Mouse (Mus musculus) bone marrow, adult 2 months (tissue): ENCODE data around the gene Zfp28. TPM values are rescaled to one million over a fixed set of nuclear protein-coding genes. Genes with fewer than 3 reads are reported as not detected.
A peak's percentile ranks its signal among the peaks of the same experiment; 100 is the strongest.
"Not testable (repeated sequence)": the region's sequence is repeated elsewhere in the genome, so short reads cannot be mapped to it uniquely, and the experiment has no call there.

Experiments
- H3K27ac ChIP-seq: fragments of 200-500 bp; 2 replicates; pipeline ENCODE4 v1.5.1; 2012; ENCODE audit warnings: low read depth, mild to moderate bottlenecking, control low read depth, inconsistent platforms, low read length; ENCODE audit not compliant: control insufficient read depth, poor library complexity, insufficient read depth
- H3K4me1 ChIP-seq: fragments of 200-500 bp; 2 replicates; pipeline ENCODE4 v1.6.1; 2011; ENCODE audit warnings: low read length; ENCODE audit not compliant: control insufficient read depth, insufficient read depth
- H3K4me3 ChIP-seq: fragments of 200-500 bp; replicated peaks from 2 replicates; pipeline ENCODE3; 2011; ENCODE audit warnings: mild to moderate bottlenecking, low read depth, low read length, control low read depth; ENCODE audit not compliant: control insufficient read depth
- CTCF ChIP-seq: fragments of 200-500 bp; IDR thresholded peaks from 2 replicates; pipeline ENCODE4 v1.5.1; 2011; ENCODE audit warnings: low read length, control low read depth; ENCODE audit not compliant: control insufficient read depth, insufficient read depth
- POLR2A ChIP-seq: fragments of 200-500 bp; IDR thresholded peaks from 2 replicates; pipeline ENCODE4 v1.6.1; 2011; ENCODE audit warnings: low read depth, mild to moderate bottlenecking, control low read depth, low read length, borderline replicate concordance; ENCODE audit not compliant: control insufficient read depth
- WGBS: fragments of 180-500 bp; shearing (Covaris S2); methylation state at CpG from one replicate; pipeline ENCODE4 v1.1.7; 2018; 5-methylcytosine and 5-hydroxymethylcytosine counted together
- polyA plus RNA-seq: library from polyadenylated mRNA; stranded (reverse); fragments of >200 nt; gene quantifications from 2 replicates; pipeline ENCODE4 v1.2.4, GENCODE M21; 2011; ENCODE audit warnings: low replicate concordance; ENCODE audit not compliant: missing spikeins, insufficient read depth, insufficient read length

The Zfp28 gene
- polyA plus RNA-seq, 1 experiment: 1.2 TPM

GRCm38 (mm10) chr7:6362268-6363046, 20.6 kb upstream of the Zfp28 start:
- under 1% methylated on average over 38 of the region's 38 CpGs for WGBS
- H3K4me3 ChIP-seq: peak overlapping the region; percentile 73
- no peaks in the 10 kb centered on the region; the same call in 1 of the 2 replicates for H3K4me1 ChIP-seq
- H3K27ac ChIP-seq: no peak overlapping the region
- TF ChIP-seq POLR2A: no peak
- no peak for TF ChIP-seq CTCF

GRCm38 (mm10) chr7:6363047-6363488, 20.0 kb upstream of the Zfp28 start, which contains the start of gene Zfp78:
Zfp78 (plus strand) TSS chr7:6363280.
- Histone ChIP-seq H3K4me3 (peak within 1 kb of the TSS; percentile 73), H3K27ac (peak within 1 kb of the TSS; percentile 35), H3K4me1 (no peaks in the 10 kb centered on the region; the same call in 1 of the 2 replicates)
- under 1% methylated on average over 23 of the region's 23 CpGs for WGBS
- peak; percentile 26; the same call in 1 of the 2 replicates for TF ChIP-seq POLR2A
- no peak for TF ChIP-seq CTCF

GRCm38 (mm10) chr7:6364761-6365160, 18.3 kb upstream of the Zfp28 start:
- 53% methylated on average over 1 of the region's 1 CpGs for WGBS

GRCm38 (mm10) chr7:6367185-6367584, 15.9 kb upstream of the Zfp28 start:
- no peak for TF ChIP-seq POLR2A
- TF ChIP-seq CTCF: no peak
- no peaks in the 10 kb centered on the region; the same call in 1 of the 2 replicates for H3K4me1 ChIP-seq
- no peak overlapping the region for H3K27ac ChIP-seq
- no peak overlapping the region for H3K4me3 ChIP-seq
- WGBS: 70% methylated on average over 5 of the region's 5 CpGs

More at GRCm38 (mm10) chr7:6364761-6365160, 18.3 kb upstream of the Zfp28 start:
- TF ChIP-seq CTCF (no peak), POLR2A (no peak)
- H3K27ac ChIP-seq: no peak overlapping the region
- no peak overlapping the region for H3K4me3 ChIP-seq
- no peaks in the 10 kb centered on the region; the same call in 1 of the 2 replicates for H3K4me1 ChIP-seq

GRCm38 (mm10) chr7:6368146-6368545, 14.9 kb upstream of the Zfp28 start:
- not testable (repeated sequence) for H3K4me3 ChIP-seq, H3K27ac ChIP-seq
- 85% methylated on average over 5 of the region's 5 CpGs for WGBS

GRCm38 (mm10) chr7:6369460-6369859, 13.6 kb upstream of the Zfp28 start:
- TF ChIP-seq CTCF: no peak
- TF ChIP-seq POLR2A: no peak
- Histone ChIP-seq H3K27ac (no peak overlapping the region), H3K4me1 (no peaks in the 10 kb centered on the region; the same call in 1 of the 2 replicates), H3K4me3 (no peak overlapping the region)
- 83% methylated on average over 3 of the region's 3 CpGs for WGBS

More at GRCm38 (mm10) chr7:6368146-6368545, 14.9 kb upstream of the Zfp28 start:
- H3K4me1 ChIP-seq: not testable (repeated sequence)

GRCm38 (mm10) chr7:6372993-6373392, 10.1 kb upstream of the Zfp28 start:
- Histone ChIP-seq H3K27ac (no peak overlapping the region), H3K4me1 (no peaks in the 10 kb centered on the region), H3K4me3 (no peak overlapping the region)
- 59% methylated on average over 3 of the region's 3 CpGs for WGBS
- TF ChIP-seq CTCF (no peak), POLR2A (no peak)

- H3K27ac ChIP-seq: no peak overlapping the region
- no peak for TF ChIP-seq CTCF
- TF ChIP-seq POLR2A: no peak
- WGBS: 87% methylated on average over 8 of the region's 8 CpGs
- no peak overlapping the region for H3K4me3 ChIP-seq
- H3K4me1 ChIP-seq: peaks cover under 1% of the 10 kb centered on the region; the same call in 1 of the 2 replicates
Measured at GRCm38 (mm10) chr7:6378441-6378840, 4.7 kb upstream of the Zfp28 start.

GRCm38 (mm10) chr7:6381431-6381830, 1.7 kb upstream of the Zfp28 start:
- TF ChIP-seq CTCF: no peak
- no peak for TF ChIP-seq POLR2A
- 81% methylated on average over 2 of the region's 2 CpGs for WGBS

More at GRCm38 (mm10) chr7:6381431-6381830, 1.7 kb upstream of the Zfp28 start:
- Histone ChIP-seq H3K4me1 (peaks cover 2% of the 10 kb centered on the region), H3K27ac (no peak overlapping the region), H3K4me3 (no peak overlapping the region)
